Mouse (Mus musculus) intestine, embryonic 16.5 days (tissue): ENCODE measurements around the gene Nckipsd. TPM values are rescaled to one million over a fixed set of nuclear protein-coding genes. Genes with fewer than 3 reads are reported as not detected.

Experiments
- ATAC-seq: fragments of 200-750 bp; cut with Nextera tagmentation; 2 replicates; pipeline ENCODE4 v1.8.0; 2017; ENCODE audit warnings: moderate TSS enrichment, moderate library complexity
- H3K27ac ChIP-seq: fragments of 300-500 bp; sonication (generic); 2 replicates; pipeline ENCODE4 v1.5.1; 2014; ENCODE audit warnings: mild to moderate bottlenecking, low read length
- H3K27me3 ChIP-seq: fragments of 300-500 bp; sonication (generic); replicated peaks from 2 replicates; pipeline ENCODE4 v1.6.1; 2014; ENCODE audit warnings: low read length, control low read depth, mixed read lengths; ENCODE audit not compliant: control insufficient read depth, insufficient read depth
- H3K36me3 ChIP-seq: fragments of 300-500 bp; sonication (generic); 2 replicates; pipeline ENCODE4 v1.6.1; 2014; ENCODE audit warnings: low read length, control low read depth; ENCODE audit not compliant: control insufficient read depth, insufficient read depth
- H3K4me1 ChIP-seq: fragments of 300-500 bp; sonication (generic); 2 replicates; pipeline ENCODE4 v1.6.1; 2014; ENCODE audit warnings: low read length, control low read depth, mixed read lengths; ENCODE audit not compliant: control insufficient read depth, insufficient read depth
- H3K4me2 ChIP-seq: fragments of 300-500 bp; sonication (generic); 2 replicates; pipeline ENCODE4 v1.6.1; 2014; ENCODE audit warnings: low read depth, low read length, control low read depth
- H3K4me3 ChIP-seq: fragments of 300-500 bp; sonication (generic); 2 replicates; pipeline ENCODE4 v1.5.1; 2014; ENCODE audit warnings: mild to moderate bottlenecking, low read length
- H3K9ac ChIP-seq: fragments of 300-500 bp; sonication (generic); 2 replicates; pipeline ENCODE4 v1.6.1; 2014; ENCODE audit warnings: low read depth, low read length
- H3K9me3 ChIP-seq: fragments of 300-500 bp; sonication (generic); 2 replicates; pipeline ENCODE4 v1.6.1; 2016; ENCODE audit warnings: low read length, control low read depth; ENCODE audit not compliant: control insufficient read depth
- WGBS: fragments of 180-500 bp; shearing (Covaris S2); extraction: QIAGEN DNeasy Blood & Tissue Kit; methylation state at CpG from one replicate; pipeline ENCODE4 v1.1.7; 2014; 5-methylcytosine and 5-hydroxymethylcytosine counted together
- polyA plus RNA-seq: library from polyadenylated mRNA; unstranded; fragments of >200 nt; fragmentation: Nextera tagmentation; extraction: Ambion mirVana; gene quantifications from 2 replicates; pipeline ENCODE4 v1.2.1, GENCODE M21; 2015

Gene Nckipsd
- polyA plus RNA-seq, 1 experiment from 2014 or later: 11.3 TPM

- H3K27ac ChIP-seq: peak overlapping the region; percentile 65
- 27% methylated on average over 9 of the region's 9 CpGs for WGBS
- peak overlapping the region; percentile 59 for H3K9ac ChIP-seq
- H3K4me2 ChIP-seq: peak overlapping the region; percentile 57
- H3K4me3 ChIP-seq: peak overlapping the region; percentile 81
- no peaks in the 10 kb centered on the region for H3K27me3 ChIP-seq
- H3K9me3 ChIP-seq: no peaks in the 10 kb centered on the region
- ATAC-seq: no peak
- peaks cover 25% of the 10 kb centered on the region for H3K4me1 ChIP-seq
- H3K36me3 ChIP-seq: no peaks in the 10 kb centered on the region
Observed at GRCm38 (mm10) chr9:108782836-108783547, 25.2 kb upstream of the Nckipsd start.

- Histone ChIP-seq H3K27me3 (no peaks in the 10 kb centered on the region), H3K4me2 (peak within 1 kb of the TSS; percentile 57), H3K9ac (peak within 1 kb of the TSS; percentile 97), H3K4me3 (peak within 1 kb of the TSS; percentile 81), H3K4me1 (peaks cover 29% of the 10 kb centered on the region), H3K27ac (peak within 1 kb of the TSS; percentile 88), H3K9me3 (no peaks in the 10 kb centered on the region), H3K36me3 (no peaks in the 10 kb centered on the region)
- ATAC-seq: peak; percentile 97
- WGBS: under 1% methylated on average over 56 of the region's 56 CpGs
Observed at GRCm38 (mm10) chr9:108783548-108784463, 24.4 kb upstream of the Nckipsd start, which contains the start of gene Ip6k2. TSS of gene Ip6k2 (plus strand) at chr9:108783796.

GRCm38 (mm10) chr9:108785416-108785815 lies 22.8 kb upstream of the Nckipsd start:
- Histone ChIP-seq H3K9me3 (no peaks in the 10 kb centered on the region), H3K4me2 (peak overlapping the region; percentile 57), H3K36me3 (no peaks in the 10 kb centered on the region), H3K27me3 (no peaks in the 10 kb centered on the region), H3K27ac (no peak overlapping the region), H3K9ac (0 out of 2 replicates have a peak overlapping the region, but pooled peaks have one; percentile 3), H3K4me3 (peak overlapping the region; percentile 81), H3K4me1 (peaks cover 34% of the 10 kb centered on the region)
- ATAC-seq: no peak

GRCm38 (mm10) chr9:108786494-108786893 lies 21.7 kb upstream of the Nckipsd start:
- Histone ChIP-seq H3K9ac (no peak overlapping the region), H3K4me2 (no peak overlapping the region), H3K9me3 (no peaks in the 10 kb centered on the region), H3K4me3 (no peak overlapping the region), H3K27me3 (no peaks in the 10 kb centered on the region), H3K27ac (no peak overlapping the region), H3K4me1 (peaks cover 31% of the 10 kb centered on the region), H3K36me3 (no peaks in the 10 kb centered on the region)
- no peak for ATAC-seq
- WGBS: 83% methylated on average over 1 of the region's 1 CpGs

- Histone ChIP-seq H3K27me3 (no peaks in the 10 kb centered on the region), H3K36me3 (no peaks in the 10 kb centered on the region), H3K9me3 (no peaks in the 10 kb centered on the region), H3K4me1 (peaks cover 36% of the 10 kb centered on the region), H3K9ac (no peak overlapping the region), H3K4me3 (no peak overlapping the region), H3K27ac (no peak overlapping the region), H3K4me2 (no peak overlapping the region)
- no peak for ATAC-seq
- 94% methylated on average over 2 of the region's 2 CpGs for WGBS
Observed at GRCm38 (mm10) chr9:108787080-108787479, 21.1 kb upstream of the Nckipsd start.

- Histone ChIP-seq H3K4me3 (no peak overlapping the region), H3K27me3 (no peaks in the 10 kb centered on the region), H3K4me2 (no peak overlapping the region), H3K9ac (no peak overlapping the region), H3K4me1 (peaks cover 41% of the 10 kb centered on the region), H3K9me3 (no peaks in the 10 kb centered on the region), H3K27ac (no peak overlapping the region), H3K36me3 (no peaks in the 10 kb centered on the region)
- no peak for ATAC-seq
- WGBS: 66% methylated on average over 3 of the region's 3 CpGs
Observed at GRCm38 (mm10) chr9:108788713-108789112, 19.5 kb upstream of the Nckipsd start.

GRCm38 (mm10) chr9:108792307-108792706 lies 15.9 kb upstream of the Nckipsd start:
- H3K4me3 ChIP-seq: no peak overlapping the region
- peaks cover 4% of the 10 kb centered on the region; the same call in 1 of the 2 replicates for H3K36me3 ChIP-seq
- no peak overlapping the region for H3K4me2 ChIP-seq
- no peak for ATAC-seq
- H3K4me1 ChIP-seq: peaks cover 39% of the 10 kb centered on the region
- no peak overlapping the region for H3K9ac ChIP-seq
- H3K27ac ChIP-seq: no peak overlapping the region
- no peaks in the 10 kb centered on the region for H3K27me3 ChIP-seq
- no peaks in the 10 kb centered on the region for H3K9me3 ChIP-seq
- WGBS: 65% methylated on average over 1 of the region's 1 CpGs

GRCm38 (mm10) chr9:108792730-108793129 lies 15.4 kb upstream of the Nckipsd start:
- ATAC-seq: no peak
- H3K4me1 ChIP-seq: peaks cover 39% of the 10 kb centered on the region
- H3K36me3 ChIP-seq: peaks cover 4% of the 10 kb centered on the region
- H3K9ac ChIP-seq: no peak overlapping the region
- WGBS: 43% methylated on average over 3 of the region's 3 CpGs
- no peak overlapping the region for H3K4me2 ChIP-seq
- no peaks in the 10 kb centered on the region for H3K27me3 ChIP-seq
- no peak overlapping the region for H3K4me3 ChIP-seq
- no peaks in the 10 kb centered on the region for H3K9me3 ChIP-seq
- H3K27ac ChIP-seq: no peak overlapping the region

GRCm38 (mm10) chr9:108795281-108795680 lies 12.9 kb upstream of the Nckipsd start:
- ATAC-seq: peak; percentile 65
- Histone ChIP-seq H3K4me2 (peak overlapping the region; percentile 27; the same call in 1 of the 2 replicates), H3K9me3 (no peaks in the 10 kb centered on the region), H3K4me3 (no peak overlapping the region), H3K4me1 (peaks cover 30% of the 10 kb centered on the region), H3K9ac (no peak overlapping the region), H3K27ac (peak overlapping the region; percentile 33), H3K36me3 (peaks cover 14% of the 10 kb centered on the region), H3K27me3 (no peaks in the 10 kb centered on the region)
- 42% methylated on average over 2 of the region's 2 CpGs for WGBS
